13 mouse cellular contexts compared by ENCODE assay signal in genomic region chr7:68224006-68224405, GRCm38 (mm10). TPM values are rescaled to one million over a fixed set of nuclear protein-coding genes. Genes with fewer than 3 reads are reported as not detected.
DNase-seq lines count a peak whose midpoint lies in the region; ATAC-seq and TF ChIP-seq lines count a peak whose summit lies in the region.
"Had no signal": no experiment of that assay in that cellular context is flagged by ENCODE, and none has a peak within 500 bp of the region (broad histone marks: within the 10 kb centered on the region; RNA-seq: fewer than 3 reads in every experiment).

No protein-coding gene starts in this region.

- 0 out of 2 replicates have a peak, but pooled peaks cover 3% of the 10 kb centered on the region for H3K4me1 ChIP-seq in forebrain, postnatal 0 days (ENCODE audit: insufficient read depth)
- peaks cover 28% of the 10 kb centered on the region for H3K4me1 ChIP-seq in forebrain, embryonic 16.5 days (replicated peaks; ENCODE audit: control insufficient read depth, insufficient read depth, low read length)
- H3K4me1 ChIP-seq in lung, embryonic 14.5 days (ENCODE audit: insufficient read depth), result 0 out of 2 replicates have a peak, but pooled peaks cover 3% of the 10 kb centered on the region
- peaks cover 16% of the 10 kb centered on the region; the same call in 1 of the 2 replicates for H3K4me1 ChIP-seq in limb, embryonic 14.5 days (ENCODE audit: control insufficient read depth, insufficient read depth, low read length)

- H3K4me2 ChIP-seq in forebrain, postnatal 0 days (ENCODE audit: low read depth), result no peak overlapping the region
- H3K4me2 ChIP-seq in forebrain, embryonic 16.5 days (ENCODE audit: low read length), result no peak overlapping the region
- no peak overlapping the region for H3K4me2 ChIP-seq in lung, embryonic 14.5 days
- H3K4me2 ChIP-seq in limb, embryonic 14.5 days (replicated peaks; ENCODE audit: low read depth, low read length, severe bottlenecking), result no peak overlapping the region

- no peaks in the 10 kb centered on the region for H3K27me3 ChIP-seq in forebrain, postnatal 0 days (ENCODE audit: insufficient read depth, low read length)
- H3K27me3 ChIP-seq in forebrain, embryonic 16.5 days (replicated peaks; ENCODE audit: control insufficient read depth, insufficient read depth, low read length), result no peaks in the 10 kb centered on the region
- H3K27me3 ChIP-seq in lung, embryonic 14.5 days (ENCODE audit: insufficient read depth, low read length), result no peaks in the 10 kb centered on the region
- H3K27me3 ChIP-seq in limb, embryonic 14.5 days (ENCODE audit: control insufficient read depth, insufficient read depth, low read length), result no peaks in the 10 kb centered on the region

- no peak overlapping the region for H3K9ac ChIP-seq in forebrain, postnatal 0 days
- no peak overlapping the region for H3K9ac ChIP-seq in forebrain, embryonic 16.5 days (replicated peaks; ENCODE audit: low read depth, low read length)
- H3K9ac ChIP-seq in lung, embryonic 14.5 days, result no peak overlapping the region; the same call in 1 of the 2 replicates
- H3K9ac ChIP-seq in limb, embryonic 14.5 days (ENCODE audit: low read depth, low read length, severe bottlenecking), result no peak overlapping the region

- no peak overlapping the region for H3K4me3 ChIP-seq in forebrain, postnatal 0 days (ENCODE audit: low read depth, low read length)
- H3K4me3 ChIP-seq in forebrain, embryonic 16.5 days (replicated peaks; ENCODE audit: low read length), result no peak overlapping the region
- H3K4me3 ChIP-seq in lung, embryonic 14.5 days (ENCODE audit: low read depth, low read length), result no peak overlapping the region
- H3K4me3 ChIP-seq in limb, embryonic 14.5 days (replicated peaks; ENCODE audit: low read length), result no peak overlapping the region

- WGBS in forebrain, postnatal 0 days, result 87% methylated on average over 5 of the region's 5 CpGs
- WGBS in forebrain, embryonic 16.5 days, result 93% methylated on average over 5 of the region's 5 CpGs
- WGBS in lung, embryonic 14.5 days, result 89% methylated on average over 5 of the region's 5 CpGs
- WGBS in limb, embryonic 14.5 days, result 65% methylated on average over 5 of the region's 5 CpGs

- no peaks in the 10 kb centered on the region for H3K9me3 ChIP-seq in forebrain, postnatal 0 days (ENCODE audit: low read length)
- no peaks in the 10 kb centered on the region for H3K9me3 ChIP-seq in forebrain, embryonic 16.5 days (ENCODE audit: control insufficient read depth, low read length)
- no peaks in the 10 kb centered on the region for H3K9me3 ChIP-seq in lung, embryonic 14.5 days (ENCODE audit: low read depth, low read length)
- H3K9me3 ChIP-seq in limb, embryonic 14.5 days (ENCODE audit: control insufficient read depth, low read length), result no peaks in the 10 kb centered on the region

- TF ChIP-seq CTCF in forebrain, postnatal 0 days (IDR thresholded peaks at IDR 0.05; ENCODE audit: low read depth), result no peak
- TF ChIP-seq CTCF in lung, embryonic 14.5 days (IDR thresholded peaks at IDR 0.05; ENCODE audit: low read depth), result no peak

- no peak for DNase-seq in forebrain, postnatal 0 days
- no peak for DNase-seq in lung, embryonic 14.5 days
- no peak for DNase-seq in lung, adult 18-20 months
- no peak for DNase-seq in limb, embryonic 14.5 days (ENCODE audit: low spot score)
- DNase-seq in thymus, postnatal 25 days, result peak; percentile 60
- no peak for DNase-seq in spleen, postnatal 4 days (ENCODE audit: low spot score in 2 of 2)
- DNase-seq in testis, postnatal 14 days (ENCODE audit: low spot score), result no peak

- no peak for TF ChIP-seq POLR2A in limb, embryonic 14.5 days (IDR thresholded peaks at IDR 0.05; ENCODE audit: borderline replicate concordance, extremely low read depth, insufficient read depth, insufficient read length)

- peak overlapping the region; percentile 50; the same call in 1 of the 2 replicates for H3K27ac ChIP-seq in forebrain, postnatal 0 days (ENCODE audit: low read depth, low read length)
- H3K27ac ChIP-seq in forebrain, embryonic 16.5 days (ENCODE audit: low read length), result no peak overlapping the region
- 0 out of 2 replicates have a peak overlapping the region, but pooled peaks have one; percentile 70 for H3K27ac ChIP-seq in lung, embryonic 14.5 days (ENCODE audit: low read depth)
- H3K27ac ChIP-seq in limb, embryonic 14.5 days (replicated peaks; ENCODE audit: low read depth, low read length), result peak overlapping the region; percentile 61

- peaks cover 25% of the 10 kb centered on the region for H3K36me3 ChIP-seq in forebrain, postnatal 0 days (ENCODE audit: insufficient read depth)
- peaks cover 4% of the 10 kb centered on the region for H3K36me3 ChIP-seq in forebrain, embryonic 16.5 days (ENCODE audit: control insufficient read depth, insufficient read depth)
- H3K36me3 ChIP-seq in lung, embryonic 14.5 days (ENCODE audit: insufficient read depth), result peaks cover 79% of the 10 kb centered on the region
- peaks cover 72% of the 10 kb centered on the region for H3K36me3 ChIP-seq in limb, embryonic 14.5 days (ENCODE audit: control insufficient read depth, insufficient read depth, low read length)

- ATAC-seq in forebrain, postnatal 0 days, result no peak
- ATAC-seq in forebrain, embryonic 16.5 days, result no peak
- no peak for ATAC-seq in lung, embryonic 14.5 days (ENCODE audit: insufficient read depth)
- ATAC-seq in limb, embryonic 14.5 days (ENCODE audit: low FRiP score, low read depth), result no peak
- ATAC-seq: activated CD4-positive, CD25-positive, alpha-beta regulatory T cell, adult 4 months had no signal

RNA-seq across cellular contexts. Expression of gene Pgpep1l, which starts 40.0 kb away (rescaled TPM):
- total RNA-seq in forebrain, postnatal 0 days (2014; rRNA removed), result 1.0 and 1.1 TPM in 2 replicates
- not detected in 2 replicates for polyA plus RNA-seq in forebrain, postnatal 0 days (2015; fragmentation: Nextera tagmentation; extraction: Ambion mirVana)
- polyA plus RNA-seq in forebrain, embryonic 16.5 days (2015; fragmentation: Nextera tagmentation; extraction: Ambion mirVana), result not detected in 2 replicates
- not detected in 2 replicates for polyA plus RNA-seq in lung, embryonic 14.5 days (2014; fragmentation: Nextera tagmentation; extraction: Ambion mirVana)
- polyA plus RNA-seq in limb, embryonic 14.5 days (2012; rRNA removed), result 0.59 and 0.80 TPM in 2 replicates
- 0.19 TPM in 1 of 2 replicates, not detected in the other for polyA plus RNA-seq in limb, embryonic 14.5 days (2014; fragmentation: Nextera tagmentation; extraction: Ambion mirVana)
- total RNA-seq: heart, postnatal 4 days; MEL had no signal
- polyA plus RNA-seq: gonadal fat pad, adult 2 months; lung, embryonic 16.5 days had no signal

RNA-seq across cellular contexts. Expression of gene Fam169b, which starts 49.6 kb away (rescaled TPM):
- total RNA-seq in forebrain, postnatal 0 days (2014; rRNA removed), result 0.08 and 0.14 TPM in 2 replicates
- 0.08 and 0.12 TPM in 2 replicates for polyA plus RNA-seq in forebrain, postnatal 0 days (2015; fragmentation: Nextera tagmentation; extraction: Ambion mirVana)
- 0.20 TPM in 1 of 2 replicates, not detected in the other for polyA plus RNA-seq in forebrain, embryonic 16.5 days (2015; fragmentation: Nextera tagmentation; extraction: Ambion mirVana)
- polyA plus RNA-seq in lung, embryonic 14.5 days (2014; fragmentation: Nextera tagmentation; extraction: Ambion mirVana), result 0.54 and 1.5 TPM in 2 replicates
- polyA plus RNA-seq in limb, embryonic 14.5 days (2012; rRNA removed), result 1.9 and 2.5 TPM in 2 replicates
- polyA plus RNA-seq in limb, embryonic 14.5 days (2014; fragmentation: Nextera tagmentation; extraction: Ambion mirVana), result 1.0 TPM in 2 replicates
- total RNA-seq: MEL had no signal
